Mouse (Mus musculus) left cerebral cortex, adult 9 months (tissue): ENCODE data around the gene Cdk5.

Experiments
- DNase-seq, 2 experiments: peaks; one replicate each; pipeline ENCODE4 v3.0.0; 2022; ENCODE audit warnings: low spot score in 2 of 2

The Cdk5 gene

GRCm38 (mm10) chr5:24374666-24375328 is 48.5 kb downstream of the Cdk5 start:
- no peak for DNase-seq

GRCm38 (mm10) chr5:24374216-24374615 is 49.1 kb downstream of the Cdk5 start:
- no peak for DNase-seq

- DNase-seq = no peak
These were observed 49.5 kb downstream of the Cdk5 start for GRCm38 (mm10) chr5:24373807-24374206.

- no peak for DNase-seq
These were observed 53.6 kb downstream of the Cdk5 start for GRCm38 (mm10) chr5:24369767-24370166.
